Mouse (Mus musculus): Measurements from ENCODE around the gene Mtmr12. TPM values are rescaled to one million over a fixed set of nuclear protein-coding genes. Genes with fewer than 3 reads are reported as not detected.

Gene Mtmr12
- polyA plus RNA-seq, 1 experiment = 18.7 TPM

DNA sequence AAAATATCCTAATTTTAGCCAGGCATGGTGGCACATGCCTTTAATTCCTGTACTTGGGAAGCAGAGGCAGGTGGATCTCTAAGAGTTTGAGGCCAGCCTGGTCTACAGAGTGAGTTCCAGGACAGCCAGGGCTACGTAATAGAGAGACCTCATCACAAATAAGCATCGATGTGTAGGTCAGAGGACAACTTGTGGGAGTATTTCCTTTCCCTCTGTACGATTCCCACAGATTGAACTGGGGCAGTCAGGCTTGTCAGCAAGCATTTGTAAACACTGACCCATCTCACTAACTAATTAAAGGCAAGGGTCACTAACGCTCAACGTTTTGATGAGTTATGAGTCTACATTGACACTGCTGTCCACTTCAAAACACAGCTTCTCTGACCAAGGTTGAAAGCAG is 109.8 kb downstream of the Mtmr12 start:
- DNase-seq = no peak
- H3K4me3 ChIP-seq (replicated peaks; ENCODE audit: insufficient read depth, low read depth, low read length) = no peak overlapping the region
- no peaks in the 10 kb centered on the region for H3K27me3 ChIP-seq (ENCODE audit: control insufficient read depth, insufficient read depth, low read length)
- H3K27ac ChIP-seq (ENCODE audit: insufficient read depth, low read length) = no peak overlapping the region
- H3K4me1 ChIP-seq (ENCODE audit: control insufficient read depth, insufficient read depth, low read length) = no peaks in the 10 kb centered on the region
- 81% methylated on average over 5 of the region's 5 CpGs for WGBS
- TF ChIP-seq CTCF (IDR thresholded peaks at IDR 0.05; ENCODE audit: borderline replicate concordance, insufficient read depth, low read depth, low read length) (no peak), POLR2A (IDR thresholded peaks at IDR 0.05; ENCODE audit: borderline replicate concordance, insufficient read depth, low read length) (no peak)

- no peak for DNase-seq
- WGBS = 73% methylated on average over 2 of the region's 2 CpGs
- H3K27ac ChIP-seq (ENCODE audit: insufficient read depth, low read length) = no peak overlapping the region
- H3K4me1 ChIP-seq (ENCODE audit: control insufficient read depth, insufficient read depth, low read length) = no peaks in the 10 kb centered on the region
- H3K27me3 ChIP-seq (ENCODE audit: control insufficient read depth, insufficient read depth, low read length) = no peaks in the 10 kb centered on the region
- H3K4me3 ChIP-seq (replicated peaks; ENCODE audit: insufficient read depth, low read depth, low read length) = no peak overlapping the region
- TF ChIP-seq CTCF (IDR thresholded peaks at IDR 0.05; ENCODE audit: borderline replicate concordance, insufficient read depth, low read depth, low read length) (no peak), POLR2A (IDR thresholded peaks at IDR 0.05; ENCODE audit: borderline replicate concordance, insufficient read depth, low read length) (no peak)
Observed at GRCm38 (mm10) chr15:12315996-12316395, 111.2 kb downstream of the Mtmr12 start.

GRCm38 (mm10) chr15:12317290-12317689 is 112.5 kb downstream of the Mtmr12 start:
- Histone ChIP-seq H3K27me3 (ENCODE audit: control insufficient read depth, insufficient read depth, low read length) (no peaks in the 10 kb centered on the region), H3K4me3 (replicated peaks; ENCODE audit: insufficient read depth, low read depth, low read length) (no peak overlapping the region), H3K4me1 (ENCODE audit: control insufficient read depth, insufficient read depth, low read length) (no peaks in the 10 kb centered on the region), H3K27ac (ENCODE audit: insufficient read depth, low read length) (no peak overlapping the region)
- TF ChIP-seq POLR2A (IDR thresholded peaks at IDR 0.05; ENCODE audit: borderline replicate concordance, insufficient read depth, low read length) (no peak), CTCF (IDR thresholded peaks at IDR 0.05; ENCODE audit: borderline replicate concordance, insufficient read depth, low read depth, low read length) (no peak)
- no peak for DNase-seq
- 84% methylated on average over 5 of the region's 5 CpGs for WGBS

DNA sequence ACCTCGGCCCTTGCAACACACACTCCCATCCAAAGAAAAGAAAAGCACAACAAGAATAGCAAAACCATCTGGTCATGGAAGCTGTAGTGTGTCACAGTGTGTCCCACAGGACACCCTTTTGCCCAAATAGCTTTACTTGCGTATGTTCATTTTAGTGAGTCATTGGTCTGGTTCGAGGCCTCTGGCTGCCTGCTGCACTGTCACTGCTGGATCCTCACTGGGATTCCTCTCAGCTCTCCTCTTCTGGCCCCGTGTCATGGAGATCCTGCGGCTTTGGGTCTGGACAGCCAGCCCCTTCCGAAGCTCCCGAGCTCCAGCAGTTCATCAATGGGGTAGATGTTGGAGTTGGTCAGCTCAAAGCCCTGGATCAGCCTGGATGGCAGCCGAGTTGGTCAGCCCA is 113.6 kb downstream of the Mtmr12 start:
- H3K27ac ChIP-seq (ENCODE audit: insufficient read depth, low read length) = no peak overlapping the region
- no peak for TF ChIP-seq POLR2A (IDR thresholded peaks at IDR 0.05; ENCODE audit: borderline replicate concordance, insufficient read depth, low read length)
- TF ChIP-seq CTCF (IDR thresholded peaks at IDR 0.05; ENCODE audit: borderline replicate concordance, insufficient read depth, low read depth, low read length) = no peak
- WGBS = 68% methylated on average over 8 of the region's 8 CpGs
- H3K4me1 ChIP-seq (ENCODE audit: control insufficient read depth, insufficient read depth, low read length) = no peaks in the 10 kb centered on the region
- no peak for DNase-seq
- no peaks in the 10 kb centered on the region for H3K27me3 ChIP-seq (ENCODE audit: control insufficient read depth, insufficient read depth, low read length)
- H3K4me3 ChIP-seq (replicated peaks; ENCODE audit: insufficient read depth, low read depth, low read length) = no peak overlapping the region

GRCm38 (mm10) chr15:12319889-12320288 is 115.1 kb downstream of the Mtmr12 start:
- TF ChIP-seq CTCF (IDR thresholded peaks at IDR 0.05; ENCODE audit: borderline replicate concordance, insufficient read depth, low read depth, low read length) (no peak), POLR2A (IDR thresholded peaks at IDR 0.05; ENCODE audit: borderline replicate concordance, insufficient read depth, low read length) (no peak)
- no peak for DNase-seq
- H3K4me1 ChIP-seq (ENCODE audit: control insufficient read depth, insufficient read depth, low read length) = peaks cover 6% of the 10 kb centered on the region
- H3K27me3 ChIP-seq (ENCODE audit: control insufficient read depth, insufficient read depth, low read length) = no peaks in the 10 kb centered on the region
- 59% methylated on average over 5 of the region's 5 CpGs for WGBS
- H3K4me3 ChIP-seq (replicated peaks; ENCODE audit: insufficient read depth, low read depth, low read length) = no peak overlapping the region
- no peak overlapping the region for H3K27ac ChIP-seq (ENCODE audit: insufficient read depth, low read length)

DNA sequence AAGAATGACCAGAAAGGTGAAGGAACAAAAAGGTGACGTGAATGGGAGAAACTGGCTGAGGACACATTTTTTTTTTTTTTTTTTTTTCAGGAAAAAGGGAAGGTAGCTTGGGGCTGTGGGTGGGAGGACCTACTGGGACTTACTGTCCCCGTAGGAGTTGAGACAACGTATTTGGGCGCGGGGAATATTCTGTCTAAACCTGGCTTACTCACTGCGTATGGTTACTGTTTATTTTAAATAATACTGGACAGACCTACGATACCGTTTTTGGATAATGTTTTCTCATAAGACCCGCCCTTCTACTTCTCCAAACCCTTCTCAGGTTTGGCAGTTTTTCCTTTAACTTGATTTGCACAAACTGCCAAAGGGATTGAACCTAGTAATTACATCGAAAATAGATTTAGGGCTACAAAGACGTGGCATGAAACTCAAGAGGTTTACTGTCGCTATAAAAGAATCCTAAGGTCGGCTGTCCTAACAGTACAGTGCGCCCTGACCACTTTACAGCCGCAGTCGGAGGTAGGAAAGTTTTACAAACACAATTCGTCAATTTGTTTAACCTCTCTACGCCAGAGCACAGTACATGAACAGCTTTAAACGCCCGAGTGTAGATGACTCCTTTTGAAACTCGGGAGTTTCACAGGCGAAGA is 115.7 kb downstream of the Mtmr12 start:
- no peak for DNase-seq
- Histone ChIP-seq H3K4me1 (ENCODE audit: control insufficient read depth, insufficient read depth, low read length) (peaks cover 6% of the 10 kb centered on the region), H3K27me3 (ENCODE audit: control insufficient read depth, insufficient read depth, low read length) (no peaks in the 10 kb centered on the region), H3K27ac (ENCODE audit: insufficient read depth, low read length) (no peak overlapping the region), H3K4me3 (replicated peaks; ENCODE audit: insufficient read depth, low read depth, low read length) (peak overlapping the region; percentile 84)
- TF ChIP-seq CTCF (IDR thresholded peaks at IDR 0.05; ENCODE audit: borderline replicate concordance, insufficient read depth, low read depth, low read length) = no peak
- no peak for TF ChIP-seq POLR2A (IDR thresholded peaks at IDR 0.05; ENCODE audit: borderline replicate concordance, insufficient read depth, low read length)
- WGBS = 6% methylated on average over 22 of the region's 22 CpGs

- peaks cover 10% of the 10 kb centered on the region for H3K4me1 ChIP-seq (ENCODE audit: control insufficient read depth, insufficient read depth, low read length)
- H3K27me3 ChIP-seq (ENCODE audit: control insufficient read depth, insufficient read depth, low read length) = no peaks in the 10 kb centered on the region
- peak; percentile 95 for DNase-seq
- peak within 1 kb of the TSS; percentile 92 for H3K27ac ChIP-seq (ENCODE audit: insufficient read depth, low read length)
- TF ChIP-seq POLR2A (IDR thresholded peaks at IDR 0.05; ENCODE audit: borderline replicate concordance, insufficient read depth, low read length) (peak; percentile 55; the same call in 1 of the 2 replicates), CTCF (IDR thresholded peaks at IDR 0.05; ENCODE audit: borderline replicate concordance, insufficient read depth, low read depth, low read length) (no peak)
- H3K4me3 ChIP-seq (replicated peaks; ENCODE audit: insufficient read depth, low read depth, low read length) = peak within 1 kb of the TSS; percentile 84
- under 1% methylated on average over 72 of the region's 74 CpGs for WGBS
Observed at GRCm38 (mm10) chr15:12321091-12321787, 116.4 kb downstream of the Mtmr12 start, which contains the start of gene Golph3. Golph3 (plus strand) TSS chr15:12321450.
